Mouse (Mus musculus): Measurements from ENCODE around the gene Vmn1r78.
"Not testable (repeated sequence)": the region's sequence is repeated elsewhere in the genome, so short reads cannot be mapped to it uniquely, and the experiment has no call there.

Gene Vmn1r78
- long read RNA-seq, experiment 1 = 0 reads
- long read RNA-seq, experiment 2 = 0 reads

DNA sequence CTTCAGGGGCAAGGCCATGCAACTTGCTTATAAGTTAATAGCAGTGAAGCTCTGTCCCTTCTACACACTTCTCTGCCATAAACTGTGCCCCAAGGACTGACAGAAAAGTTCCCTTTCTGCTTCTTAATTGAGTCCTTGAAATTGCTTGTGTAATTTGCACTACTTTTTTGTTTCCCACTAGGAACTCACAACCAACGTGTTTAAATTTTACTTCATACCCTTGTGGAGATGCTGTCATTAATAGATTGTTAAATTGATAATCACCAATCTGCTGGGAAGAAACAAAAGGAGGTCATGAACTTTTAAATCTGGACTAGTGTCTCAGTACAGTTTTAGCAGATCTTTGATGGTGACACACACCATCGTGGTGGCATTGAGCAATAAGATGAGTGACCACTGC lies at the start of gene Vmn1r78:
Gene Vmn1r78 (plus strand): TSS at position 301 of the 400 bp plus-strand sequence.
- intact Hi-C loops (cut with DNase I) = no loop called here

DNA sequence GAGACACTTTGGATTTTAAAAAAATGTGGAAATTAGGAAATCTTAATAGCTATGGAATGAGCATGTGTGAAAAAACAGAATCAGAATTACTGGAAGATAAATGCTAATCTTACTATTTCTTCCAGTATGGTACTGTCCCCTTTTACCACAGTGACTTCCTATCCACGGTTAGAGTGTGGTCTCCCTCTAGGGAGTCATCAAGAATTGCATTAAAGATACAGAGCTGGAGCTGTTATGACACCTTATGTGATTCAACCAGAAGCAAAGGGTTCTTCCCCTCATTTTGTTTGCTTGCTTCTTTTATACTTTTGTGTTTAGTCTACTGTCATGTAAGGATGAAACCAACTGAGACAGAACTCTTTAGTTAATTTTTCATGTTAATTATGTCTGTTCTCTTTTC lies 6.4 kb downstream of the Vmn1r78 start:
- intact Hi-C loops (cut with DNase I) = not testable (repeated sequence)

DNA sequence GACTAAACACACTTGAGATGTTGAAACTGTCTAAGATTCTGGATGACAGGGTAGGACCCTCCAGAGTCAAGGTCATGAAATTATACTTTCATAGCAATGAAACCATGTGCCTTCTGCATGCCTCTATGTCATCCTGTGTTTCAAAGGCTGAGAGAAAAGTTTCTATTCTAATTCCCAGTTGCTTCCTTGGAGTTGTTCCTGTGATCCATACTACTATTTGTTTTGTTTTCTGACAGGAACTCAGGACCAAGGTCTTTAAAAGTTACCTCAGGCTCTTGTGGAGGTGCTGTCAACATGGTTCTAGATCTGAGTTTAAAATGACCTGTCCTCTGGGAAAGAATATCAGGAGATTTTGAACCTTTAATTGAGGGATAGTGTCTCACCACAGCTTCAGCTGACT lies 20.9 kb downstream of the Vmn1r78 start, which contains the start of gene Vmn1r79:
Gene Vmn1r79 (plus strand): TSS at position 301 of the 400 bp plus-strand sequence.
- intact Hi-C loops (cut with DNase I) = not testable (repeated sequence)

DNA sequence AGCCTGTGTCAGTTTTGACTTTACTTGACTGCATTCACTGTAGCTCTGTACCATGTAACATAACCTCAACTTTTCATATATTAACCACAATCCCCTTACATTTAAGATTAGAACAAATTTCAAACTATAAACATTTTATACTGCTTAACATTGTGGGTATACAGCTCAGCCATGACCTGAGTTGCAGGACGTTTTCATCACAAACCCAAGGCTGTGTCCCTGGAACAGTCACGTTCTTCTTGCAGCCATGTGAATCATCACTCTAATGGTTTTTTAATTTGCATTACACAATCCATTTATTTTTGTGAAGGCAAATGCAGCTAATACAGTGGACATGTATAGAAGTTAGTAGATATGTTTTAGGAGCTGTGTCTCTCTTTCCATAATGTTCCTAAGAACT lies 22.9 kb downstream of the Vmn1r78 start:
- intact Hi-C loops (cut with DNase I) = not testable (repeated sequence)

DNA sequence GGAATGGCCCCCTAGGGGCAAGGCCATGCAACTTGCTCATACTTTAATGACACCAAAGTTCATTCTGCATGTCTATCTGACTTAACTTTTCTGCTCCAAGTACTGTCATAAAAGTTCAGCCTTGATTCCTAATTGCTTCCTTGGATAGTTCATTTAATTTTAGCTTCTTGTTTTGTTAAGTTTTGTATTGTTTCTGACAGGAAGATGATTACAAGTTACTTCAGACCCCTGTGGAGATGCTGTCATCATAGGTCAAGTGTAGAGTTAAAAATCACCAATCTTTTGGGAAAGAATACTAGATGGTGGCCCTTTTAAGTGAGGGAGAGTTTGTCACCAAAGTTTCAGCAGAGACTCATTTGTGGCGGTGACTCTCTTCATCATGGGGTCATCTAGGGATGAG lies 38.9 kb downstream of the Vmn1r78 start, which contains the start of gene Vmn1r80:
Gene Vmn1r80 (plus strand): TSS at position 301 of the 400 bp plus-strand sequence.
- intact Hi-C loops (cut with DNase I) = no loop called here

DNA sequence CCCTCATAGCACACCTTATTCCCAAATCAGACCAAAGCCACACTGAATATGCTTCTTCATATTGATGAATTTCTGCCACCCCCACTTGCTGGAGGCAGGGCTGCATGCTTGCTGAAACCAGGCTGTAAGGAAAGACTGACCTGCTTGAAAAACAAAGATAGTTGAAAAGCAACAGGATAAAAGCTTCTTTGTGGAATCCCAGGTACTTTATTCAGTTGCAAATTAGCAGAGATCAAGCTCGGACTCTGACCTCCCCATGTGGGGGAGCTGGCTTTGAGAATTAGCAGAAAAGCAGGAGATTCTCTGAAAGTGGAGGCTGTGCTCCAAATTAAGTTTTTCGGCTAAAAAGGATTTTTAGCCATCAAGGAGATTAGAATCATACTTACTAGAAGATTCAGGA lies 54.1 kb downstream of the Vmn1r78 start:
- intact Hi-C loops (cut with DNase I) = no loop called here
